Mouse (Mus musculus): ENCODE data around the gene Klk1b11. TPM values are rescaled to one million over a fixed set of nuclear protein-coding genes. Genes with fewer than 3 reads are reported as not detected.

Klk1b11 gene
- not detected for polyA plus RNA-seq (2014; fragmentation: Illumina TruSeq; extraction: RNeasy Lipid Tissue Mini Kit (QIAGEN cat#74804); ENCODE audit: low read depth, low replicate concordance)

GRCm38 (mm10) chr7:43995577-43995976, at the start of gene Klk1b11:
Gene Klk1b11 (plus strand): TSS chr7:43995877.

GRCm38 (mm10) chr7:43950364-43950763, 45.3 kb upstream of the Klk1b11 start, which contains the start of gene Klk1b8:
Gene Klk1b8 (plus strand): TSS chr7:43950664.

GRCm38 (mm10) chr7:43966451-43966850, 29.2 kb upstream of the Klk1b11 start, which contains the start of gene Klk1b1:
Gene Klk1b1 (plus strand): TSS chr7:43966751.

DNA sequence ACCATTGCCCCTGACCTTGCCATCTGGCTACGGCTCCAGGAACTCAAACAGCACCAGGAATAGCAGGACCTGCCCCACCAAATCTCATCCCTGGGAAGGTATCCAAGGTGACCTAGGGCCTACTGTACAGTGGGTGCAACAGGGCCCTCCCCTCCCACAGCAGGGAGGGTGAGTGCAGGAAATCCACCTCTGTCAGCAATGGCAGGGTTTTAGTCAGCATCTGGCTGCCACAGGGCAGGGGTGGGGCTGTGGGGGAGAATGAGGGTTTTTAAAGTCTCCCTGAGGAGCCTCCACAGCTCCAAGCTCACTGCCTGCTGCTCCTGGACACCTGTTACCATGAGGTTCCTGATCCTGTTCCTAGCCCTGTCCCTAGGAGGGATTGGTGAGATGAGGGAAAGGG, 19.9 kb upstream of the Klk1b11 start, which contains the start of gene Klk1b9:
TSS of gene Klk1b9 (plus strand) at position 301 of the 400 bp plus-strand sequence.

GRCm38 (mm10) chr7:44011868-44012267, 16.2 kb downstream of the Klk1b11 start, which contains the start of gene Klk1b26:
Gene Klk1b26 (plus strand): TSS chr7:44012168.

Other genes with a start within 250 kb of the Klk1b11 start
- gene Klk12, start 227.0 kb upstream of the Klk1b11 start, polyA plus RNA-seq (2014; fragmentation: Illumina TruSeq; extraction: RNeasy Lipid Tissue Mini Kit (QIAGEN cat#74804); ENCODE audit: low read depth, low replicate concordance) = not detected
- not detected for gene Klk11, start 221.3 kb upstream of the Klk1b11 start, polyA plus RNA-seq (2014; fragmentation: Illumina TruSeq; extraction: RNeasy Lipid Tissue Mini Kit (QIAGEN cat#74804); ENCODE audit: low read depth, low replicate concordance)
- gene Klk10, start 214.8 kb upstream of the Klk1b11 start, polyA plus RNA-seq (2014; fragmentation: Illumina TruSeq; extraction: RNeasy Lipid Tissue Mini Kit (QIAGEN cat#74804); ENCODE audit: low read depth, low replicate concordance) = not detected
- gene Klk9, start 204.0 kb upstream of the Klk1b11 start, polyA plus RNA-seq (2014; fragmentation: Illumina TruSeq; extraction: RNeasy Lipid Tissue Mini Kit (QIAGEN cat#74804); ENCODE audit: low read depth, low replicate concordance) = not detected
- gene Klk8, start 198.3 kb upstream of the Klk1b11 start, polyA plus RNA-seq (2014; fragmentation: Illumina TruSeq; extraction: RNeasy Lipid Tissue Mini Kit (QIAGEN cat#74804); ENCODE audit: low read depth, low replicate concordance) = 8.1 TPM
- not detected for gene Klk7, start 184.6 kb upstream of the Klk1b11 start, polyA plus RNA-seq (2014; fragmentation: Illumina TruSeq; extraction: RNeasy Lipid Tissue Mini Kit (QIAGEN cat#74804); ENCODE audit: low read depth, low replicate concordance)
- gene Klk6, start 171.4 kb upstream of the Klk1b11 start, polyA plus RNA-seq (2014; fragmentation: Illumina TruSeq; extraction: RNeasy Lipid Tissue Mini Kit (QIAGEN cat#74804); ENCODE audit: low read depth, low replicate concordance) = not detected
- not detected for gene Klk5, start 153.9 kb upstream of the Klk1b11 start, polyA plus RNA-seq (2014; fragmentation: Illumina TruSeq; extraction: RNeasy Lipid Tissue Mini Kit (QIAGEN cat#74804); ENCODE audit: low read depth, low replicate concordance)
- not detected for gene Klk4, start 114.7 kb upstream of the Klk1b11 start, polyA plus RNA-seq (2014; fragmentation: Illumina TruSeq; extraction: RNeasy Lipid Tissue Mini Kit (QIAGEN cat#74804); ENCODE audit: low read depth, low replicate concordance)
- gene Klk15, start 62.1 kb upstream of the Klk1b11 start, polyA plus RNA-seq (2014; fragmentation: Illumina TruSeq; extraction: RNeasy Lipid Tissue Mini Kit (QIAGEN cat#74804); ENCODE audit: low read depth, low replicate concordance) = not detected
- not detected for gene Klk1b8, start 45.2 kb upstream of the Klk1b11 start, polyA plus RNA-seq (2014; fragmentation: Illumina TruSeq; extraction: RNeasy Lipid Tissue Mini Kit (QIAGEN cat#74804); ENCODE audit: low read depth, low replicate concordance)
- gene Klk1b1, start 29.1 kb upstream of the Klk1b11 start, polyA plus RNA-seq (2014; fragmentation: Illumina TruSeq; extraction: RNeasy Lipid Tissue Mini Kit (QIAGEN cat#74804); ENCODE audit: low read depth, low replicate concordance) = not detected
- not detected for gene Klk1b9, start 19.8 kb upstream of the Klk1b11 start, polyA plus RNA-seq (2014; fragmentation: Illumina TruSeq; extraction: RNeasy Lipid Tissue Mini Kit (QIAGEN cat#74804); ENCODE audit: low read depth, low replicate concordance)
- gene Klk1b26, start 16.3 kb downstream of the Klk1b11 start, polyA plus RNA-seq (2014; fragmentation: Illumina TruSeq; extraction: RNeasy Lipid Tissue Mini Kit (QIAGEN cat#74804); ENCODE audit: low read depth, low replicate concordance) = 0.45 TPM
- gene Klk1b27, start 56.4 kb downstream of the Klk1b11 start, polyA plus RNA-seq (2014; fragmentation: Illumina TruSeq; extraction: RNeasy Lipid Tissue Mini Kit (QIAGEN cat#74804); ENCODE audit: low read depth, low replicate concordance) = not detected
- gene Klk1b21, start 106.5 kb downstream of the Klk1b11 start, polyA plus RNA-seq (2014; fragmentation: Illumina TruSeq; extraction: RNeasy Lipid Tissue Mini Kit (QIAGEN cat#74804); ENCODE audit: low read depth, low replicate concordance) = not detected
- gene Klk1b22, start 116.8 kb downstream of the Klk1b11 start, polyA plus RNA-seq (2014; fragmentation: Illumina TruSeq; extraction: RNeasy Lipid Tissue Mini Kit (QIAGEN cat#74804); ENCODE audit: low read depth, low replicate concordance) = not detected
- not detected for gene Klk1b16, start 140.9 kb downstream of the Klk1b11 start, polyA plus RNA-seq (2014; fragmentation: Illumina TruSeq; extraction: RNeasy Lipid Tissue Mini Kit (QIAGEN cat#74804); ENCODE audit: low read depth, low replicate concordance)
- gene Klk1b24, start 192.4 kb downstream of the Klk1b11 start, polyA plus RNA-seq (2014; fragmentation: Illumina TruSeq; extraction: RNeasy Lipid Tissue Mini Kit (QIAGEN cat#74804); ENCODE audit: low read depth, low replicate concordance) = not detected
- gene Klk1b3, start 202.3 kb downstream of the Klk1b11 start, polyA plus RNA-seq (2014; fragmentation: Illumina TruSeq; extraction: RNeasy Lipid Tissue Mini Kit (QIAGEN cat#74804); ENCODE audit: low read depth, low replicate concordance) = not detected
- not detected for gene Klk1b4, start 211.6 kb downstream of the Klk1b11 start, polyA plus RNA-seq (2014; fragmentation: Illumina TruSeq; extraction: RNeasy Lipid Tissue Mini Kit (QIAGEN cat#74804); ENCODE audit: low read depth, low replicate concordance)
- not detected for gene Klk1b5, start 220.1 kb downstream of the Klk1b11 start, polyA plus RNA-seq (2014; fragmentation: Illumina TruSeq; extraction: RNeasy Lipid Tissue Mini Kit (QIAGEN cat#74804); ENCODE audit: low read depth, low replicate concordance)
- gene Klk1, start 229.5 kb downstream of the Klk1b11 start, polyA plus RNA-seq (2014; fragmentation: Illumina TruSeq; extraction: RNeasy Lipid Tissue Mini Kit (QIAGEN cat#74804); ENCODE audit: low read depth, low replicate concordance) = not detected
- not detected for gene Gm36864, start 240.3 kb downstream of the Klk1b11 start, polyA plus RNA-seq (2014; fragmentation: Illumina TruSeq; extraction: RNeasy Lipid Tissue Mini Kit (QIAGEN cat#74804); ENCODE audit: low read depth, low replicate concordance)